Mouse (Mus musculus) cerebellum, adult 18-20 months (tissue): ENCODE data around the gene Eed.

Source experiments
- DNase-seq, 2 experiments: peaks; one replicate each; pipeline ENCODE4 v3.0.0; 2021

Eed gene

DNA sequence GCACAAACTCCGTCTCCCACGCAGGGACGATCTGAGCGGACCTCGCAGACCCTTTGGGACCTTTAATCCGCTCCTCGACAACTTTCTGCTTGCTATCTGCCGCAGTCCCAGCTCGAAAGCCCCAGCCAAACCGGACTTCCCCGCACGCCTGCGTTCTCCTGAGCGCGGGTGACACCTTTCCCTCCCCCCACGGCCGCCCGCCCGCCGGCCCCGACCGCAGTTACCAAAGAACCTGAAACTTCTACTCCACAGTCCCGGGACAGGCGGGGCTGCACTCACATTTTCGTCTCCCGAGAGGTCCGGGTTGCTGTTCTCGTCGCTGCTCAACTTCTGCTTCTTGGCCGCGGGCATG lies 674 bp downstream of the Eed start:
- DNase-seq = no peak

DNA sequence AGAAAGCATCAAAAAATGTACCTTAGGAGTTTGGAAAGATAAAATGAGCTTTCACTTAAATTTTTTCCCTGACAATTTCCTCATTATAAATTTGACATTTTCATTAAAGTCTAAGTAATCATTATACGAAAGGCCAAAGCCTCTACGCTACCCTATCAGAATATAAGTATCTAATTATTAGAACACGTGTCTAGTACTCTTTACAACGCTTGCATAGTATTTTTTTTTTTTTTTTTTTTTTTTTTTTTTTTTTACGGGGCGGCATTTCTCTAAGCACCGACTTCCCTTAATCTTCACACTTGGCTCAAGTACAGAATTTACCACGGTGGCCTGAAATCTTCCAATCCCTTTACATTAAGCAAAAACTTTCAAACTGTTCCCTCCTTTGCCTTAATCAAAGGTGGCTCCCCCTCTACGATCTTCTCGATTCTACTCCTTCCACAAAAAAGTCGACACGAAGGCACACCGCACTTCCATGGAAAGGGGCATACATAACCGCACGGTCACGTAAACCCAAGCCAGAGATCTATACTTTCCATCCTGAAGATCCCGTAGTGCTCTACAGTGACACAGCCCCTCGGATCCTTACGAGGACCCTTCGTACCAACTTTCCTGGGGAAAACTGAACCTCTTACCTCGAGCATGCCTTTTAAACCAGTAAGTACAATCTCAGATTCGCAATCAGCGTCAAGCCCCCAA lies 1.2 kb downstream of the Eed start:
- no peak for DNase-seq

DNA sequence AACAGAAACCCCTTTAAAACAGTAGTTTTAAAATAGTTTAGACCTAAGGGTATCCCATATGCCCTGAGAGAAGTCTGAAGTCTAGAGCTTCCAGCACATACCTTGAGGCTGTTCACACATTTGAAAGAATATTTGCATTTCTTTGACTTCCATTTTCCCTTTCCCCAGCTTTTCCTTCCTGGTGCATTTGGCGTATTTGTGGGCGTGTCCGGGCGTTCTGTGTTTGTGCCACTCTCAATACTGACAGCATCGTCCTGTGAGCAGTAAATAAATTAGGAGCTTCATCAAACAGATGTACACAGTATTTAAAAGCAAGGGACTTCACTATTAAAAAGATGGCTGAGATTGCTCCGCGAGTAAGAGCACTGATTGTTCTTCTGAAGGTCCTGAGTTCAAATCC lies 4.0 kb downstream of the Eed start:
- no peak for DNase-seq

DNA sequence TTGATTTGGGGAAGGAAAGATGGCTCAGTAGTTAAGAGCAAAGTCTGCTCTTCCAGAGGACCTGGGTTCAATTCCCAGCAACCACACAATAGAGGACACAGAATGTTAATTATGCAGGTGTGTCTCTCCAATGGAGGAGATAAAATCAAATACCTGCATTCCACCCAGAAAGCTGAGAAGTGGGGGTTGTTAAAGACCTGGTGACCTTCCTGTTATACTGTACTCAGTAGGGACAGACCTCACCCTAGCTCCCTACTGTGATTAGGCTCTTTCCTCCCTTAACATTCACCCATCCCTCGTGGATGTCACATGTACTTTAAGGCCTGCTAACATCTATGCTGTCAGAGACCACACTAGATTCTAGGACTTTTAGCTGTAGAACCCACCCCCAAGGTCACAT lies 5.2 kb downstream of the Eed start:
- DNase-seq = no peak

GRCm38 (mm10) chr7:89967235-89967634 lies 13.5 kb downstream of the Eed start:
- no peak for DNase-seq

- no peak for DNase-seq
Measured at GRCm38 (mm10) chr7:89966771-89967170, 14.0 kb downstream of the Eed start.

GRCm38 (mm10) chr7:89963135-89963534 lies 17.6 kb downstream of the Eed start:
- DNase-seq = no peak

GRCm38 (mm10) chr7:89957300-89957699 lies 23.5 kb downstream of the Eed start:
- DNase-seq = no peak

DNA sequence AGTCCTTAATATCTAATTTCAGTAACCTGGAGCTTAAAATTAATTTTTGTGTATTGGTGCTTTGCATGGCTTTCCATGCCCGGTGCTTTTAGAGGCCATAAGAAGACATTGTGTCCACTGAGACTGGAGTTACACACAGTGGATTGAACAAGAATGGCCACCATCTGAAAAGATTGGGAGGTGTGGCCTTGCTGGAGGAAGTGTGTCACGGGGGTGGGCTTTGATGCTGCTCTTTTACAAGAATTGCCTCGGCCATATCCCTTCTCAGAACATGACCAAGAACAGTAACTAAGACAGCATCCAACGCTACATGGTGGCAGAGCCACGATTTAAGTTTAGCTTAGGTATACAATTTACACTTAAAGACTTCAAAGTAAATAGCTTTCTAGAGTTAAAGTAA lies 26.5 kb downstream of the Eed start:
- no peak for DNase-seq

GRCm38 (mm10) chr7:89949403-89949802 lies 31.4 kb downstream of the Eed start:
- DNase-seq = no peak

GRCm38 (mm10) chr7:89948026-89948425 lies 32.8 kb downstream of the Eed start:
- no peak for DNase-seq

DNA sequence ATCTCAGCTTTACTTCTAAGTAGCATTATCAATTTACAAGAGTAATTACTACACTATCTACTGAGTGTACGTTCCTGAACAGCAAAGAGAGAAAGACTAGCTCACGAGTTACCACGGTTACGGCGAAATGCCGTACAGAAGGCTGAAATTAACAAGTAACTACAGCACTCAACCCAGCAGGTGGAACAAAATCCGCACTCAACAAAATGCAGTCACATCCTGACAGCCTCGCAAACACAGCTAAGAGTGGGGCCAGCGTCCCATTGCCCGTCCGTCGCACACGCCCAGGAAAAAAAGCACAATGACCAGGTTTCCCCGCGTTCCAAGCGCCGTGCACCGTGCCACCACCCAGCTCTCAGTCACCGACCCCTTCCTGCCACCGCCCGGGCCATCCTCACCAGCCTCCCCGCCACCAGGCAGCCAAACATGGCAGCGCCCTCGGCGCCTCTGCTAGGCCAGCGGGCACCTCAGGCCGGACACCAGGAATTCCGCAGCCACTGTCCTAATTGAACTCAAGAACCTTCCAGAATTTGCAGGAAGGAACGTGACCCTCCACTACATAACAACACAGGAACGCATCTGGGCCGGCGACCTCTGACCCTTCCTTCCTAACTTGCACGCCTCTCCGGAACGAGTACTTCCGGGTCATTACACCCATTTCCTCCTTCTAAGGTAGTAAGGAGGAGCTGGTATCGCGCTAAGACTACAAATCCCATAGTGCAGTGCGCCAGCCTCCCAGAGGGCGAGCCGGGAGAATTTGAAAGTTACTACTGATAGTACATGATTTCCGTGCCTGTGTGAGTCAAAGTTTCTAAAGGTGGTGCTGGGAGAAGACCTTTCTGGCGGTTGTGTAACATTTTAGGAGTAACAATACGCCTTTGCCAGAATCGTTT lies 40.0 kb downstream of the Eed start, which contains the start of gene Hikeshi:
Gene Hikeshi, minus strand, starts transcription at position 634 of the 893 bp plus-strand sequence.
- peak; percentile 89 to 99 for DNase-seq

DNA sequence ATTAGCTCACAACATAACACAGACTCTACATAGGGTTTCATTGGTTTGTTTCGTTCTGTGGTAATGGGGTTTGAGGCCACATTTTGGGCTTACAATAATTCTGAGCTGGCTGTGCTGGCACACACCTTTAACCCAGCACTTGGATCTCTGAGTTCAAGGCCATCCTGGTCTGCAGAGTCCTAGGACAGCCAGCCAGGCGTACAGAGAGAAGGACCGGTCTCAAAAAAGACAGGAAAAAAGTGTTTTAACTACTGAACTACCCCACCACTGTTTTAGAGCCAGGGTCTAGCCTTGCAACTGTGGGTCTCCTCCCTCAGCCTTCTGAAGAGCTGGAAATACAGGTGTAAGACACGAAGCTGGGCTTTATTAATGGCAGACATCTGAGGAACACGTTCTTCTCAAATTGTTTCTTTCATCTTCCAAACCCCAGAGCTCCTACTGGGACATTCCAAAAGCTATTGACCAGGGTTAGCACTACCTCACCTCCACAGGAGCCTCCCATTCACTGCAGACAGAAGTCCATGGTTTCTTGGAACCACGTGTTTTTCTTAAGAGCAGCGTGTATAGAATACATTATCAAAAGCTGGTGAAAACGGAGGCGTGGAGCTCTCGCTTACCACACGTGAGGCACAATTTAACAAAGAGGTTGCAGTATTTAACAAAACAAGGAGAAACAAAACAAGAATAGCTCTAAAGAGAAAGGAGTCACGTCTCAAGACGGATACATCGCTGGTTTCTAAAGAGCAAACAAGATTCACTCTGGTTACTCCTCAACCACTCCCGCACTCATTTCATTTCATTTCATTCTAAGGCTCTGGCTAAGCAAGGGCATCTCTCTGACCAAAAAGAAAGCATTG lies 41.1 kb downstream of the Eed start:
- DNase-seq = no peak

DNA sequence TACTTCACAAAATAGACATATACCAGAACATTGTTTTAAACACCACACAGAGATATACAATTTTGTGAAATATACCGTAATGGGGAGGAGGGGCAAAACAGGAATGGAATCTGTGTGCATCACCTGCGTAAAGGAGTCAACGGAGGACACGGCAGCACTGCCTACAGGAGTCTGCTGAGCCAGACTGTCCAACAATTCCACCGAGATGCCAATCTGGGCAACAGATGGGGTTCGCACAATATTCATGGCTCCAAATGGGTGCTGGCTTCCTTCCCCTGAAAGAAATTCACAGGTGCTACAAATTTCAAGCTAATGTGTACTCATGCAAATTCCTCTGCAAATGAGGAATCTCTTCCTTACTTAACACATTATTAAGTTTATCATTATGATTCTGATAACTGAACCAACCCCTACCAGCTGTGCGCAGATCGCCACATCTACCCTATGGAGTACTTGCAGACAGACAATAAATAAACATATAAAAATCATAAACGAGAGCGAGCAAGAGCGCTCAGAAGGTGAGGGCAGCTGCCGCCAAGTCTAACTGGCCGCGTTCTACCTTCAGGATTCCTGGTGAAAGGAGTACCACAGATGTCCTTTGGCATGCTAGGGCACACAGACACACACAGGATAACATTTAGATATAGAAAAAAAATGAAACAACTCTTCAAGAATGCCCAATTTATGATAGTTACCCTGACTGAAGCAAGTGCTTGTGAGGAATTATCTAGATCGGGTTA lies 57.2 kb downstream of the Eed start:
- DNase-seq = peak; percentile 79 to 84

DNA sequence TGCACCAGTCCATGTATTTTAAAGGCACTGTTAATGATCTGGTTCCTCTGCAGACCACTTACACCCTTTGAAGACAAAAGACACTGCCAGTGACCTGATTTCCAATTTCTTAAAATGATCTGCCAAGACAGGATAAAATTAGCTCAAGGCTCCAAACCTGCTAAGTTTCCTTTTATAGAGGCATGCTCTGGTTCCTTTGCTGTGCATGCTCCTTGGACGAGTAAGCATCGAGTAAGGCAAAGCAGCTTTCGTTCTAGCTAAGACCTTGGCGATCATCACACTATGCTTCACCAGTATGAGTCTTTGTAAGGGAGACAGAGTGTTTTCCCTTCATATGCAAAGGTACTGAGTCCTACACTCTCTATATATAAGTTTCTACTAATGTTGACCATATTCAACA lies 63.0 kb downstream of the Eed start:
- DNase-seq = no peak

GRCm38 (mm10) chr7:89916711-89917110 lies 64.1 kb downstream of the Eed start:
- peak in 1 of 2 experiments; percentile 31 for DNase-seq

DNA sequence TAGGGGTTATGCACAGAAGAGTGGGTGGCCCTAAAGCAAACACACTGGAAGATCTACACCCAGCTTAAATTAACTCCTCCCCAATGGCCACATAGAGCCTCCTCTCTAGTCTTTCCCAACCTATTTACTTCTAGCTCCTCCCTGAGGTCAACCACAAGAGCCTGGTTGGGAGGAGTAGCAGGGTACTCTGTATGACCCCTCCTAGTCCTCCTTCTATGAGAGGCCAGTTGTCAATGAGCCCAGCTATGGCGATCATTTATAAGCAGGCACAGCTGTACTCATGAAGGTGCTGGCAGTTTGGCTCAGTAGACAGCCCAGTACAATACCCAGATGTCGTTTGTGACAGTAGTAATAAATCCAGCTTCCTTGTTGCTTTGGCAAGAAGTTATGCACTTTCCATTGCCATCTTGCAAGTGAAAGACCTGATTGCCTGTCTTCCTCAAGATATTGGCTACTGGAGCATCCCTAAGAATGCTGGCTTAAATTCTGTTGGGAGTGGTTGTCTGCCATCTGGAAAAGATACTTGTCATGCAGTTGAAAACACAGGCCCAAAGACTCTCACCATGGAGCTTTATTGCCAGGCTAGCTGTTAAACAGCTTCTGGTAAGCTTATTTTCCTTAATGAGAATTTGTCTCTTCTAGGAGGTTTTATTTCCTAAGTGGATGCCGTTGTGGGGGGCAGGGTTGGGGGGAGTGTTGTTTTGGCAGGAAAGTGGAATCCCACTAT lies 67.2 kb downstream of the Eed start:
- DNase-seq = no peak

GRCm38 (mm10) chr7:89912356-89912755 lies 68.4 kb downstream of the Eed start:
- no peak for DNase-seq

- DNase-seq = no peak
Measured at GRCm38 (mm10) chr7:89909711-89910110, 71.1 kb downstream of the Eed start.

DNA sequence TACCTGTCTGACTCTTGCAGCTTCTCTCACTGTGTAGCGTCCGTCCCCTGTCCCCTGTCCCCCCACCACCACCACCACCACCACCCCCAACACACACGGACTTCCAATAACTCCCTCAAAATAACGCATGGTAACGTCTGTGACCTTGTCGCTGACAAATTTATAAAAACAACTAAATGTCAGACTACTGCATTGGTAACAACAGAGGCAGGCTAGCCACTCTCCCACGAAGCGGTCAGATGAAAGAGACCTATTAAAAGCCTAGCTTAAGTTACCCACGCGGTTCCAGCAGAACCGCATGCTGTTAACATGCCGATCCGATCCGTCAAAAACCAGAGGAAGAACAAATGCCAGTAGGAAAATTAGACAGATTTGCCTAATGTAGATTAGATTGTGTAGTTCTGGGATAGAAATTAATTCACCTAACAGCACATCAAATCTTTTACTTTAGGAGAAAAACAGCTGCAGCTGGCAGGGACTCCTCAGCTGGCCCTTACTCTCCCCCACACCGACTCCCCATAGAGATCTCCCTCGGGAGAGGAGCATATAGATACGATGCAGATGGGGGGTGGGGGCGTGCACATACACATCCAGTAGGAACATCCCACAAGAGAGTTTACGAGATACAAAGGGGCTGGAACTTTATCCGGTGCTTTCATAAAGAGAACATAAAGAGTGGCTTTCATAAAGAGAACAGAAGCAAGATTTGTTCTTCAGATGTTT lies 71.7 kb downstream of the Eed start:
- no peak for DNase-seq

GRCm38 (mm10) chr7:89908421-89908820 lies 72.4 kb downstream of the Eed start:
- no peak for DNase-seq
